Mouse (Mus musculus): ENCODE measurements around the gene Slc16a6. TPM values are rescaled to one million over a fixed set of nuclear protein-coding genes. Genes with fewer than 3 reads are reported as not detected.

Slc16a6 gene
- total RNA-seq, 2 experiments from 2014 or later, result 11.7 to 12.6 TPM

DNA sequence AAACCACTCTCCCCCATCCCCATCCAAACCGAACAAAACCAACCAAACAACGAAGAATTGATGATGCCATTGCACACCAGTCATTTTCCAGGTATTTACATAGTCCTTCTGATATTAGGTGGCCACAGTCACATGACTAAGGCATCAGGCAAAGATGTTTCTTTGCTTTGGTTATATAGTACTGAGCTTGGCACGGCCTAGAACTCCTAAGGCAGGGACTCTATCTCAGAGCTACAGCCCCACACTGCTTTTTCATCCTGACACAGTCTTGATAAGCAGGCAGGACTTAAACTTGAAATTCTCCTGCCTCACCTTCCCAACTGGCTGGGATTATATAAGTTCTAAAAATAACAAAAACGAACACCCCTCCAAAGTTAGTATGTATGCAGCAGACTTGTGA, 8.3 kb downstream of the Slc16a6 start:
- intact Hi-C loops (cut with DNase I), result no loop called here

DNA sequence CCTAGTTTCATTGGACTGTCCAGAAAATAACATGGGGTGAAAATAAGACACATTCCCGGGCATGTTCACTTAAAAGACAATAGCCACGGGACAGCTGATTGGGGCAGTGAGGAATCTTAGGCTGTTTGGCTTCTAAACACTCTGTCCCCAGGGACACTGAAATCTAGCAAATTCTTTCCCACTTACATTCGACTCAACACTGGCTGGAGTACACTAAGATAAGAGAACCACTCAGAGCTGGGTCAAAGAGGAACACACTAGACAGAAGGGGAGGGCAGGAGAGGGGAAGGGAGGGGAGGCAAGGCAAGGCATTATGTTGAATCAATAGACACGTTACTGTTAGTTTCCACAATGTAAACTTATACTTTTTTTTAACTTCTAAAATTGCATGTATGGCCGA, 12.8 kb downstream of the Slc16a6 start:
- no peak for DNase-seq (ENCODE audit: extremely low spot score in 1 of 2, low spot score in 2 of 2)
- intact Hi-C loops (cut with DNase I), result no loop called here

More for the DNA sequence above, 8.3 kb downstream of the Slc16a6 start:
- no peak for DNase-seq (ENCODE audit: extremely low spot score in 1 of 2, low spot score in 2 of 2)

DNA sequence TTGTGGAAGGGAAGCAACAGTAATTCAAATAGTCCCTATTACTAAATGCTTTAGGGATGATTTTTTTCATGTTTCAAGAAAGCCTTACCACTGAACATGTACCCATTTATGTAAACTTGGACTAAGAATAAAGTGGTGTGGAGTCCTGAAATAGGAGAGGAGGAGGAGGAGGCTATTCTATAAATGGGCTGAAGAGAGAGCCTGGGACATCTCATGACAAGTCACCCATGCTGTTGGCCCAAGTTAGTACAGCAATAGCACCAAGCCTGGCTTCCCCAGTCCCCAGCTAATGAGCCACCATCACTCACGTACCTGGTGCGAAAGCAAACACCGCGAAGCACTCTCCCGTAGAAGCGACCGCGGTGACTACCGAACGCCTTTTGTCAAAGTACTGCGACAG, 15.2 kb downstream of the Slc16a6 start:
- DNase-seq (ENCODE audit: extremely low spot score in 1 of 2, low spot score in 2 of 2), result no peak
- intact Hi-C loops (cut with DNase I), result no loop called here

DNA sequence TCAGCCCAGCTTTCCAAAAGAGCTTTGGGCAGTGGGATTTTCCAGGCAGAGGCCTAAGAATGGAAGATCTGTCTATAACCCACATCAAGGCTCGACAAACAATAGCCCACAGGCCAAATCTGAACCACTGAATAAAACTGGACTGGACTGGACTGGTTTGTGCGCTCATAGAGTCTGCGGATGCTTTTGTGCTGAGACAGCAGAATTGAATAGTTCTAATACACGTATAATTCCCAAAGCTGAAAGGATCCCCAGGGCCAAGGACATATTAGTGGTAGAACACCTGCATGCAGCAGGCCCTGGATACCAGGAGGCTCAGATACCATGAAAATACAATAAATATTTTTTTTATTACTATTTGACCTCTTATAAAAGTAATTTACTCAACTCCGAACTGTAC, 17.1 kb downstream of the Slc16a6 start:
- DNase-seq (ENCODE audit: extremely low spot score in 1 of 2, low spot score in 2 of 2), result no peak
- intact Hi-C loops (cut with DNase I), result no loop called here

DNA sequence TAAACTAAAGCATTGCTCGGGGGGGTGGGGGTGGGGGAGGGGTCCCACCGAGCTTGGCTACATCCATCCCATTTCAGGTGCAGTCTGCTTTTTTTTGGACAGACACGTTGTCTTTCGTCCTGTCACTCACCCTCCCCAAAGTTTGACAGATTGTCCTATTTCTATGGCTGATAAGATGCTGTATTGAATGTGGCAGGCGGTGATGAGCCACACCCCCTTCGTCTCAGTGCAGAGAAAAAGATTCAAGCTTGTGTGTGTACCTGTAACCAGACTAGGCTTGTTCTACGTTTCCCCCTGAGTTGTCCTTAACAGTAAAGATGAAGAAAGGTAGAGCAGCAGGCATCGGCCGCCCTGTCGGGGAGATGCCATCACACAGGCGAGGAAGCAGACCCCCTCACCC, 22.2 kb downstream of the Slc16a6 start:
- no peak for DNase-seq (ENCODE audit: extremely low spot score in 1 of 2, low spot score in 2 of 2)
- intact Hi-C loops (cut with DNase I), result no loop called here

DNA sequence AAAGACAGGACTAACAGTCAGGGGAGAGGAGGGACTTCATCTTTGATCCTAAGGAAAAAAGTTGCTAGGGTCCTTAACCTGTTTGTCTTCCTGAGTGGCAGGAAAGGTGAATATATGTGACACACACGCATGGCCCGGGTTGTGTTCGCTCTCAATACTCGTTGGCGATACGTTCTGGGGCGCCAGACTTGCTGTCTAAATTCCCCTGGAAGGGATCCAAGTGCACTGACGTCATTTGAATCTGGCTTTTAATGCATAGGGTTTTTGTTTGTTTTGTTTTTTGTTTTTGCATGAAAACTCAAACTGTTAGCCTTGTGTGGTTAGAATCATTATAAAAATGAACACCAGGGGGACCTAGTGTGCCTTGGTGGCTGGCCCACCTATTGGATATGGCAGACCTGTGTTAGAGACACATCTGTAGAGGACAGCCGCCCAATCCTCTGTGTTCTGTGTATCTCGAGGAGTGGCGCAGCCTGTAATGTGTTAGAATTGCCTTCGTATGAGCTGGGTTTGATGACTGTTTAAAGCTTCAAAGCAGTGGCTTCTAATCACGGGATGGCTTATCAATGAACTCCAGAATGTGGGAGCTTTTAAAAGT, 27.9 kb downstream of the Slc16a6 start:
- DNase-seq (ENCODE audit: extremely low spot score in 1 of 2, low spot score in 2 of 2), result peak in 1 of 2 experiments; percentile 31
- intact Hi-C loops (cut with DNase I), result loop anchor here (1.0 to 10.0 kb wide), 3 partner anchors 138 to 413 kb away; no protein-coding TSS in a partner anchor

DNA sequence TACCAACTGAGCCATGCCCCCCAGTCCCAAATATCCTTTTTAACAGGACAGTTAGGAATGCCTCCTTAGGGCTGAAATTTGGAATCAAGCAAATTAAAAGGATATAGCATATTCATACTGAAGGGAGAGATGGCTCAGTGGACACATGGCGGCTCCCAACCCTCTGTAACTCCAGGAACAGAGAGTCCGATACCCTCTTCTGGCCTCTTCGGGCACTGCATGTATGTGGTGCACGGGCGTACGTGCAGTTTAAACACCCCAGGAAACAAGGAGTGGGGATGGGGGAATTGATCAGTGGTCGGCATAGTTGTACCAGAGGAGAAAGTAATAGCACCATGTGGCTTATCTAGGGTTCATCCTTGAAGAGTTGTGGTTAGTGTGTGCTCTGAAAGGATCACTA, 28.8 kb downstream of the Slc16a6 start:
- DNase-seq (ENCODE audit: extremely low spot score in 1 of 2, low spot score in 2 of 2), result peak in 1 of 2 experiments; percentile 40
- intact Hi-C loops (cut with DNase I), result loop anchor here (2.0 to 10.0 kb wide), 2 partner anchors 200 to 414 kb away; no protein-coding TSS in a partner anchor

DNA sequence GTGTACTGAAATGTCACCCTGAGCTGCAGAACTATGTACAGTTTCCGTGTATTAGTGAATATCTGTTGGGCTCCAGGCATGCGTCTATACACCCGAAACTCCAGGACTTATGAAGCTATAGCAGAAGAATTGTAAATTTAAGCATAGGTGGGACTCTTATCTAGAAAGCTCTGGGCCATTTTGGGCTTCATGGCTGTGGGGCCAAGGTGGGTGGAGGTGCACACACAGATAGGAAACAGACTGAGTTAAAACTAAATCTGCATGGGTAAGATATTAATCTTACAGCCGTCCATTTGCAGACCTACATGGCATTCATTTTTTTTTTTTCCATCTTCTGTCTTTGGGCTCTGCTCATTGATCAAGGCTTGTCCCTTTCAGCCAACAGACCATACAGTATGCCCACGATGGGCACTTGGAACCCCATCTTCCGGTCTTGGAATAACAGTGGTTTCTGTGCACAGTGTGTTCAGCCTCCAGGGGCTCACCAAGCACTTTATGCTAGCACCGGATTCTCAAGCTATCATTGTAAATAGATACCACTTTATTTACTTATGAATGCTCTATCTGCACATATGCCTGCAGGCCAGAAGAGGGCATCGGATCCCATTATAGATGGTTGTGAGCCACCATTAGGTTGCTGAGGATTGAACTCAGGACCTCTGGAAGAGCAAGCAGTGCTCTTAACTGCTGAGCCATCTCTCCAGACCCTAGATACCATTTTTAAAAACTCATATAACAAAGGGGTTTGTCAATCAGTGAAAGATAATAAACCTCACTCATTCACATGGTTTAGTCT, 29.7 kb downstream of the Slc16a6 start:
- intact Hi-C loops (cut with DNase I), result loop anchor here (2.0 to 10.0 kb wide), 2 partner anchors 199 to 415 kb away; no protein-coding TSS in a partner anchor
- no peak for DNase-seq (ENCODE audit: extremely low spot score in 1 of 2, low spot score in 2 of 2)

DNA sequence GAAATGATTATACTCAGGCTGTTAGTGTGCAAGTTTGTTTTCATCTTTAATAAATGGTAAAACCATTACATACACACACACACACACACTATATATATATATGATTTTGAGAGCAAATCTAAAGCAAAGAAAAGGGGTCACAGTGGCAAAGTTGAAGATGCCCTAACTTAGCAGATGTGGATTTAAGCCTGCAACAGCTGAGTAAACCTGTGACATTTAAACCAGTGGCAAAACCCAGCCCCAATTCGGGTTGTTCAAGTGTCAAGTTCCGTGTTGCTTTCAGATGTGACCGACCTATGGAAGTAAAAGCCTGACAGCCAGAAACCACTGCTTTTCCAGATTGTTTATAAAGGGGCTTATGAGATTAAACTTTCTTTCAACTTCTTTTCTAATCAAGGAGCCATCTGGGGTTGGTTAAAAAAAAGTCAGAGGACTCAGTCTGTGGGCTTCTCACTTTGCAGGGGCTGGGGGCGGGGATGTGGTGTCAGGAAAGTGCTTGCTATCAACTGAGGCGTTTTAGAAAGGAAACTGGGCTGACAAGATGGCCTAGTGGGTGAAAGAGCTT, 31.1 kb downstream of the Slc16a6 start:
- intact Hi-C loops (cut with DNase I), result loop anchor here (10.0 kb wide), 1 partner anchor 197 kb away; no protein-coding TSS in a partner anchor
- DNase-seq (ENCODE audit: extremely low spot score in 1 of 2, low spot score in 2 of 2), result no peak

DNA sequence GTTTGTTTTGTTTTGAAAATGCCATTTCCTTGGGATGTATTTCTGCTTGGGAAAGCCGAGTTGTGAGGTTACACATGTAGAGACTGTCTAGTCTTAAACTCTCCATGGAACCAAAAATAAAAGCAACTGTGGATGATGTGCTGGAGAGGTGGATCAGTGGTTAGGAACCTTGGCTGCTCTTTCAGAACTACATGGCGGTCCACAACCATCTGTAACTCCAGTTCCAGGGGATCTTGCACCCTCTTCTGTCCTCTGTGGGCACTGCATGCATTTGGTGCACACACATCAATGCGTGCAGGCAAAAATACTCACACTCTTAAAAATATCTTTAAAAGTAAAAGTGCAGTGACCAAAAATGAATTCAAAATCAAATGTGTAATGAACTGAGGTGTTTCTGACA, 32.3 kb downstream of the Slc16a6 start:
- DNase-seq (ENCODE audit: extremely low spot score in 1 of 2, low spot score in 2 of 2), result no peak
- intact Hi-C loops (cut with DNase I), result loop anchor here (10.0 kb wide), 1 partner anchor 196 kb away; no protein-coding TSS in a partner anchor

DNA sequence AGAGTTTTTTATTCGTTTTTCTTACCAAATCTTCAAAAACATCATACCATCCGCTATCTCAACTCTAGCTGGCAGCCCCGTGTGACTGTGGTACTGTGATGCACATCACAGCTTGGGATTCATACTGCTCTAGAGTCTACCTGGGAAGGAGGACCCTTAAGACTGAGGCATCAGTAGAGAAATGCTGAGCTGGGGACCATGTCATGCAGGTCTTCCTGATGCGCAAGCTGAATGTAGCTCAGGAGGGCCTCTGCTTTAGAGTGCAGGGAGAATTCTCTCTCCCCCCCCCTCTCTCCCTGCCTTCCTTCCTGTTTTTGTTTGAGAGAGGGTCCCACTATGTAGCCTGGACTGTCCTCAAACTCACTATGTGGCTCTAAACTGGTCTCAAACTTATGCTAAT, 32.8 kb downstream of the Slc16a6 start:
- no peak for DNase-seq (ENCODE audit: extremely low spot score in 1 of 2, low spot score in 2 of 2)
- intact Hi-C loops (cut with DNase I), result loop anchor here (10.0 kb wide), 1 partner anchor 196 kb away; no protein-coding TSS in a partner anchor

DNA sequence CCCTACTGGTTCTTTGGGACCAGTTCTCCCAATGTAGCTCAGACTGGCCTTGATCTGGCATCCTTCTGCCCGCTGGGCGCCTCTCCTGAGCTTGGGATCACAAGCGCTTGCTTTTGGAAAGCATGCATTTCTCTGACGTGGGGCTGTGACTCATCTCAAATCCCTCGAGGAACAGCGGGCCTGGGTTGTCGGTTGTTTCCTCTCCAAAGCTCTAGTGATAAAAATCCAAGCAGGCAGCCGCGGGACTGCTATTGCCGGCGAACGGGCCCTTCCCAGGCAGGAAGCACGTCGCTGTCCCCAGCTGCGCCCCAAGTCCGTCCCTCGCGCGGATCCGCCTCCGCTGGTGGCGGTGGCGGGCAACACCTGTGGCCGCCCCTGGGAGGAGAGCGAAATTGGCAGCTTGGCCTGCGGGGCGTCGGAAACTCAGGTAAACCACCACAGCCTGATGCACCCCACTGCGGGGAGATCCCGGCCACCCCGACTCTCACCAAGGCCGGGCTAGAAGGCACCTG, 33.5 kb downstream of the Slc16a6 start:
- intact Hi-C loops (cut with DNase I), result loop anchor here (10.0 kb wide), 1 partner anchor 195 kb away; no protein-coding TSS in a partner anchor
- peak; percentile 57 to 89 for DNase-seq (ENCODE audit: extremely low spot score in 1 of 2, low spot score in 2 of 2)

DNA sequence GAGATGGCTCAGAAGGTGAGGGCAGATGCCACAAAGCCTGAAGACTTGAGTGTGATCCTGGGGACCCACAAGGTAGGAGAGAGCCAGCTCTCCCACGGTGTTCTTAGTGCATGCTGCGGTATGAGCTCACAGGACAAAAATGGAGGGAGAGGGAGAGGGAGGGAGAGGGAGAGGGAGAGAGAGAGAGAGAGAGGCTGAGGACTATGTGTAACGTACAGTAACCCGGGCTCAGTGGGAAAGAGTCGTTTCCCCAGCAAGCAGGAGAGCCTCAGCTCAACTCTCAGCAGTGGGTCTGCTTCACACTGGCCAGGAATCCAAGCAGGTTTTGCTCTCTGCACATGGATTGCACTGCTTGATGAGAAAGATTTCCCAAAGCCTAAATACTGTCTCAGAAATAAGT, 34.2 kb downstream of the Slc16a6 start:
- intact Hi-C loops (cut with DNase I), result no loop called here
- no peak for DNase-seq (ENCODE audit: extremely low spot score in 1 of 2, low spot score in 2 of 2)

DNA sequence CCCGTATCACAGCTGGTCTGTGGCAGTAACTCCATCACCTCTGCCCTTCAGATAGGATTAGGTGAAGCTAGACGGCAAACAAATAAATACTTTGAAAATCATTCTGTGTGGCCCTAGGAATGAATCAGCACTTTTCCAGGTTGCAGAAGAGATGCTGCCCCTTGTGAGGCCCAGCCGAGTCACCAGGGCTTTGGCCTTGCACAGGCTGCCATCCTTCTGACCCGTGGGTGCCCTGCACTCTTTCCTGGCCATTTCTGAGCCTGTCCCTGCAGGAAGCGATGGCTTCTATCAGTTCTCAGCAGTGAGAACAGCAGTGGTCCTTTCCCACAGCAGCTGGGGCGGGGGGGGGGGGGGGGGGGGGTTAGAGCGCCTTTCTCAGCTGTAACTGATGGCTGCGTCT, 36.5 kb downstream of the Slc16a6 start:
- no peak for DNase-seq (ENCODE audit: extremely low spot score in 1 of 2, low spot score in 2 of 2)
- intact Hi-C loops (cut with DNase I), result no loop called here

DNA sequence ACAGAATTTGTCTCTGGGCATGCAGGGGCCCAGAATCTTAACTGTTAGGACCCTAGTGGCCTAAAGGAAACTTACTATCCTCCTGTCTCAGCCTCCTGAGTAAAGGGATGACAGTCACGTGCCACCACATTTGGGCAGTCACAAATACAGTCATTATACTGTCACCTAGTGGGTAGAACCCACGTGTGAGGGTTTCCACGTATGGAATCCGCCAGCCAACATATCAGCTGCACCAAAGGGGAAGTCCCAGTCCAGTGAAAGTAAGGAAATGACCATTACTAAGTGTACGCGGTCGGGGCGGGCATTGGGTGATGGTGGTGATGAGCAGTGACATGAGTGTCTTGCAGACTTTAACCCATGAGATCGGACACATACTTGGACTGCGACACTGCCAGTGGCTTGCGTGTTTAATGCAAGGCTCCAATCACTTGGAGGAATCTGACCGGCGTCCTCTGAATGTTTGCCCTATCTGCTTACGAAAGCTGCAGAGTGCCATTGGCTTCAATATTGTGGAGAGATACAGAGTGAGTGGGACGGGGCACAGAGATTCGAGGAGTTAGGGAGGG, 39.1 kb downstream of the Slc16a6 start:
- intact Hi-C loops (cut with DNase I), result no loop called here
- DNase-seq (ENCODE audit: extremely low spot score in 1 of 2, low spot score in 2 of 2), result no peak

DNA sequence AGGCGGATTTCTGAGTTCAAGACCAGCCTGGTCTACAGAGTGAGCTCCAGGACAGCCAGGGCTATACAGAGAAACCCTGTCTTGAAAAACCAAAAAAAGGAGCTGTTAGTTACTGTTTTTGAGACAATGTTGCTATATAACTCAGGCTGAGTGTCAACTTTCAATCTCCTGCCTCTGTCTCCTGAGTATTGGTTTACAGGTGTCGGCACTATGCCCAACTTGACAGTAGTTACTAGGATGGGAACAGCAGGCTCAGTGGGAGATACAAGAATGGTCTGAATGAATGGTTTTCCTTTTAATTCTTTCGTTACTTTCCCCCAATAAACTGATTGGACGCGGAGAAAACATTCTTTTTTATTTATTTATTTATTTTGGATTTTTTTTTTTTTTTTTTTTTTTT, 46.0 kb downstream of the Slc16a6 start:
- no peak for DNase-seq (ENCODE audit: extremely low spot score in 1 of 2, low spot score in 2 of 2)
- intact Hi-C loops (cut with DNase I), result loop anchor here (5.0 kb wide), 1 partner anchor 100 kb away; no protein-coding TSS in a partner anchor

DNA sequence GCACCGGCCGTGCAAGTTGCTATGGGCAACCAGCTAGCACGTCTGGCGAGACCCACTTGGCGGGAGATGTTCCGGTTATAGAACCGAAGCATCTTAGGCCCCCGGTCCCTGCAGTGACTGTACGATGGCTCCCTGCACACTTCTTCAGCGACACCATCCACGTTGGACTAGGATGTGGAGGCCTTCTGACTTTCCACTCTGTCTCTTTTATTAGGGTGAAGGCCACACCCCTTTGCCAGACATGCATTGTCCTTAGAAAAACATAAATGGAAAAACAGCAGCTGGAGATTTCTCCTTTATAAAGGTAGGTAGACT, 47.2 kb downstream of the Slc16a6 start:
- no peak for DNase-seq (ENCODE audit: extremely low spot score in 1 of 2, low spot score in 2 of 2)
- intact Hi-C loops (cut with DNase I), result loop anchor here (5.0 kb wide), 1 partner anchor 99 kb away; no protein-coding TSS in a partner anchor

DNA sequence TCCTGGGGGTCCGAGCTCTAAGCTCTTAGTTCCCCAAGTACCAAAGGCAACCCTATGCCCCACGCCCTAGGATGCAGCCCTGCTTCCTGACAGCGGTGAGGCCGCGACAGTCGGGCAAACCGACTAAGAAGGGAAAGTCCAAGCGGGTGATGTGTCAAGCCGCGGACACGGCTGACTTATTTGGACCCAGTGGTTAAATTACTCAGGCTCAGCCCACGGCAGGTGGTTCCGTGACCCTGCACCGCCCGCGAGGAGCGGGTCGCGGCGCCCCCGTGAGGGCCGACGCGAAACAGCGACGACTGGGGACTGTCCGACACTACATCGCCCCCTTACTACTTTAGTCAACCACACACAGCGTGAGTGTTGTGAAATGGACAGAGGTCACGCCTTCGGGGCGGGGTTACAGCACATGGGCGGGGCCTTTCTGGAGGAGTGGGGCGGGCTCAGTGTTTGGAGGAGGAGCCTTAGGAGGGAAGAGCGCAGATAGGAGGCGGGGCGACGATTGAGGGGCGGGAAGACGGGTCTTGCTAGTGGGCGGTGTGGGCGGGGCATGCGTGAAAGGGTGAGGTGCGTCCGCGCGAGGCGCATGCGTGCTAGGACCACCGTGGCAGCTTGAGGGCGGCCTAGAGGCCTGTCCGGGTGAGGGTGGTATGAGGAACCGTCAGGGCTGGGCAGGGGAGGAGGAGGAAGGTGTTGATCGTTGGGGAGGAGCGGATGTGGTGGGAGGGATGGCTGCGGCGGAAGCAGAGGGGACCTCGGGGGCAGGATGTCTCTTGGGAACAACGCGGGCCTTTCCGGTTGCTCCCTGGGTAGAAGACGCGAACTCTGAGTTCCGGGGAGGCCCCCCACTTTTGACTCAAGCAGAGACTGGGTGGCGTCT, 47.8 kb downstream of the Slc16a6 start, which contains the start of gene Amz2:
TSS of gene Amz2 (plus strand) at position 555 of the 880 bp plus-strand sequence.
- intact Hi-C loops (cut with DNase I), result loop anchor here (5.0 kb wide), 1 partner anchor 98 kb away; no protein-coding TSS in a partner anchor
- peak; percentile 96 to 99 for DNase-seq (ENCODE audit: extremely low spot score in 1 of 2, low spot score in 2 of 2)

Measured in left cerebral cortex, postnatal 10 days (tissue).